Mouse (Mus musculus) mature B cell (primary cell): Measurements from ENCODE around the gene Vangl1.
"Not testable (repeated sequence)": the region's sequence is repeated elsewhere in the genome, so short reads cannot be mapped to it uniquely, and the experiment has no call there.

ENCODE experiments used
- in situ Hi-C: fragments of 300-500 bp; cut with MboI; formaldehyde crosslinking; loops from 2 replicates; pipeline ENCODE4 v1.14.3; 2019

The Vangl1 gene

GRCm38 (mm10) chr3:102174118-102174865, 30.2 kb downstream of the Vangl1 start:
- in situ Hi-C loops = no loop called here

- in situ Hi-C loops = no loop called here
Observed at GRCm38 (mm10) chr3:102169197-102169905, 35.1 kb downstream of the Vangl1 start.

- in situ Hi-C loops = no loop called here
Observed at GRCm38 (mm10) chr3:102167555-102168210, 36.8 kb downstream of the Vangl1 start.

GRCm38 (mm10) chr3:102166794-102167193, 37.7 kb downstream of the Vangl1 start:
- in situ Hi-C loops = no loop called here

GRCm38 (mm10) chr3:102166287-102166620, 38.2 kb downstream of the Vangl1 start:
- in situ Hi-C loops = no loop called here

GRCm38 (mm10) chr3:102165536-102166286, 38.8 kb downstream of the Vangl1 start:
- in situ Hi-C loops = no loop called here

- in situ Hi-C loops = no loop called here
Observed at GRCm38 (mm10) chr3:102164911-102165310, 39.6 kb downstream of the Vangl1 start.

- in situ Hi-C loops = not testable (repeated sequence)
Observed at GRCm38 (mm10) chr3:102163861-102164260, 40.6 kb downstream of the Vangl1 start.

- in situ Hi-C loops = no loop called here
Observed at GRCm38 (mm10) chr3:102159423-102160325, 44.8 kb downstream of the Vangl1 start.

GRCm38 (mm10) chr3:102158759-102159422, 45.6 kb downstream of the Vangl1 start:
- in situ Hi-C loops = no loop called here

- in situ Hi-C loops = no loop called here
Observed at GRCm38 (mm10) chr3:102157652-102158051, 46.8 kb downstream of the Vangl1 start.

GRCm38 (mm10) chr3:102156737-102157136, 47.8 kb downstream of the Vangl1 start:
- in situ Hi-C loops = no loop called here

GRCm38 (mm10) chr3:102154107-102154506, 50.4 kb downstream of the Vangl1 start:
- in situ Hi-C loops = no loop called here

GRCm38 (mm10) chr3:102152872-102153271, 51.6 kb downstream of the Vangl1 start:
- in situ Hi-C loops = no loop called here

- in situ Hi-C loops = no loop called here
Observed at GRCm38 (mm10) chr3:102152471-102152870, 52.0 kb downstream of the Vangl1 start.

GRCm38 (mm10) chr3:102151850-102152249, 52.6 kb downstream of the Vangl1 start:
- in situ Hi-C loops = no loop called here

- in situ Hi-C loops = no loop called here
Observed at GRCm38 (mm10) chr3:102149941-102150340, 54.6 kb downstream of the Vangl1 start.

- in situ Hi-C loops = no loop called here
Observed at GRCm38 (mm10) chr3:102147189-102147588, 57.3 kb downstream of the Vangl1 start.

- in situ Hi-C loops = no loop called here
Observed at GRCm38 (mm10) chr3:102146428-102146827, 58.1 kb downstream of the Vangl1 start.

- in situ Hi-C loops = no loop called here
Observed at GRCm38 (mm10) chr3:102145645-102146386, 58.7 kb downstream of the Vangl1 start.
